ENCODE assay signal across 9 mouse cellular contexts in the genomic region with DNA sequence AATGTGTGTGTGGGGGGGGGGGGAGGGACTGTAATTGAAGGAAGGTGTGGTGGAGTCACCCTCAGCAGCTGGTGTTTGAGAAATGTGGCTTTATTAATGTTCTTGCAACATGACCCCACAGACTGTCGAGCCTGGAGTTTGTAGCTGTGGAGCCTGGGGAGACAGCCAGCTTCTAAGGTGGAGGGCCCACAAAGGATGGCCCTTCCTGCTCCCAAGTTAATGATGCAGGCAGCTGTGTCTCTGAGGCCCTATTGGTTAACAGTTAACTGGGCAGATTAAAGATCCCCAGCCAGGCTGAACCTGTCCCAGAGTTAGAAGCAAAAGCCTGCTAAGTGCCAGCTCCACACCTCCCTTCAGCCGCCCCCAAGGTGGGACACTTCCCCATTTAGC.
DNase-seq lines count a peak whose midpoint lies in the region; ATAC-seq and TF ChIP-seq lines count a peak whose summit lies in the region.
"Had no signal": no experiment of that assay in that cellular context is flagged by ENCODE, and none has a peak within 500 bp of the region (broad histone marks: within the 10 kb centered on the region; RNA-seq: fewer than 3 reads in every experiment).

No protein-coding gene starts in this region.

- no peaks in the 10 kb centered on the region for H3K36me3 ChIP-seq in forebrain, embryonic 12.5 days (replicated peaks)
- H3K36me3 ChIP-seq in forebrain, postnatal 0 days (ENCODE audit: insufficient read depth) = no peaks in the 10 kb centered on the region
- no peaks in the 10 kb centered on the region for H3K36me3 ChIP-seq in embryonic facial prominence, embryonic 15.5 days
- no peaks in the 10 kb centered on the region for H3K36me3 ChIP-seq in liver, postnatal 0 days (replicated peaks; ENCODE audit: insufficient read depth, low read length)
- H3K36me3 ChIP-seq: neural tube, embryonic 12.5 days had no signal

- no peak for TF ChIP-seq CTCF in forebrain, postnatal 0 days (IDR thresholded peaks at IDR 0.05; ENCODE audit: low read depth)
- TF ChIP-seq CTCF in liver, postnatal 0 days (IDR thresholded peaks at IDR 0.05; ENCODE audit: low read depth) = no peak

- H3K9ac ChIP-seq in forebrain, embryonic 12.5 days = no peak overlapping the region
- no peak overlapping the region for H3K9ac ChIP-seq in forebrain, postnatal 0 days
- no peak overlapping the region for H3K9ac ChIP-seq in embryonic facial prominence, embryonic 15.5 days
- no peak overlapping the region; the same call in 1 of the 2 replicates for H3K9ac ChIP-seq in liver, postnatal 0 days (replicated peaks)
- H3K9ac ChIP-seq: neural tube, embryonic 12.5 days had no signal

- H3K4me1 ChIP-seq in forebrain, embryonic 12.5 days = peaks cover 34% of the 10 kb centered on the region
- peaks cover 15% of the 10 kb centered on the region for H3K4me1 ChIP-seq in forebrain, postnatal 0 days (ENCODE audit: insufficient read depth)
- peaks cover 31% of the 10 kb centered on the region for H3K4me1 ChIP-seq in embryonic facial prominence, embryonic 15.5 days
- H3K4me1 ChIP-seq in liver, postnatal 0 days (ENCODE audit: insufficient read depth) = peaks cover 30% of the 10 kb centered on the region

- WGBS in forebrain, embryonic 12.5 days = 35% methylated on average over 2 of the region's 2 CpGs
- 48% methylated on average over 2 of the region's 2 CpGs for WGBS in forebrain, postnatal 0 days
- WGBS in embryonic facial prominence, embryonic 15.5 days = 34% methylated on average over 2 of the region's 2 CpGs
- 57% methylated on average over 2 of the region's 2 CpGs for WGBS in liver, postnatal 0 days (ENCODE audit: insufficient replicate concordance)

- no peak overlapping the region for H3K4me2 ChIP-seq in forebrain, embryonic 12.5 days
- H3K4me2 ChIP-seq in forebrain, postnatal 0 days (ENCODE audit: low read depth) = no peak overlapping the region
- H3K4me2 ChIP-seq in embryonic facial prominence, embryonic 15.5 days (replicated peaks) = no peak overlapping the region
- H3K4me2 ChIP-seq in liver, postnatal 0 days (ENCODE audit: low read depth, low read length) = no peak overlapping the region
- H3K4me2 ChIP-seq: neural tube, embryonic 12.5 days had no signal

- H3K27me3 ChIP-seq in forebrain, embryonic 12.5 days = peaks cover 4% of the 10 kb centered on the region; the same call in 1 of the 2 replicates
- H3K27me3 ChIP-seq in forebrain, postnatal 0 days (ENCODE audit: insufficient read depth, low read length) = no peaks in the 10 kb centered on the region
- H3K27me3 ChIP-seq in embryonic facial prominence, embryonic 15.5 days = no peaks in the 10 kb centered on the region
- no peaks in the 10 kb centered on the region for H3K27me3 ChIP-seq in liver, postnatal 0 days (ENCODE audit: insufficient read depth, low read length)
- H3K27me3 ChIP-seq: neural tube, embryonic 12.5 days had no signal

- H3K27ac ChIP-seq in forebrain, embryonic 12.5 days = peak overlapping the region; percentile 65; the same call in 1 of the 2 replicates
- no peak overlapping the region for H3K27ac ChIP-seq in forebrain, postnatal 0 days (ENCODE audit: low read depth, low read length)
- H3K27ac ChIP-seq in embryonic facial prominence, embryonic 15.5 days (replicated peaks) = peak overlapping the region; percentile 82; the same call in 1 of the 2 replicates
- peak overlapping the region; percentile 94 for H3K27ac ChIP-seq in liver, postnatal 0 days (ENCODE audit: low read depth)
- H3K27ac ChIP-seq: neural tube, embryonic 12.5 days had no signal

- no peak overlapping the region for H3K4me3 ChIP-seq in forebrain, embryonic 12.5 days (replicated peaks)
- no peak overlapping the region for H3K4me3 ChIP-seq in forebrain, postnatal 0 days (ENCODE audit: low read depth, low read length)
- no peak overlapping the region for H3K4me3 ChIP-seq in embryonic facial prominence, embryonic 15.5 days (replicated peaks)
- no peak overlapping the region for H3K4me3 ChIP-seq in liver, postnatal 0 days (ENCODE audit: low read depth, low read length)
- H3K4me3 ChIP-seq: neural tube, embryonic 12.5 days had no signal

- no peak for DNase-seq in forebrain, postnatal 0 days
- peak; percentile 95 for DNase-seq in kidney, adult 11 months
- DNase-seq in liver, postnatal 0 days = no peak
- DNase-seq in frontal cortex, adult 2 months (ENCODE audit: extremely low spot score in 1 of 2, low spot score in 1 of 2) = no peak
- DNase-seq in ovary, postnatal 14 days (ENCODE audit: low spot score) = no peak
- DNase-seq in adrenal gland, postnatal 4 days (ENCODE audit: low spot score in 2 of 2) = no peak

- no peak for ATAC-seq in forebrain, embryonic 12.5 days (ENCODE audit: low FRiP score)
- ATAC-seq in forebrain, postnatal 0 days = no peak
- ATAC-seq in embryonic facial prominence, embryonic 15.5 days (ENCODE audit: insufficient number of reproducible peaks, low FRiP score, low TSS enrichment, low read depth) = peak; percentile 53; the same call in 1 of the 2 replicates
- no peak for ATAC-seq in liver, postnatal 0 days

- H3K9me3 ChIP-seq in forebrain, embryonic 12.5 days = no peaks in the 10 kb centered on the region
- no peaks in the 10 kb centered on the region for H3K9me3 ChIP-seq in forebrain, postnatal 0 days (ENCODE audit: low read length)
- H3K9me3 ChIP-seq in embryonic facial prominence, embryonic 15.5 days (replicated peaks) = no peaks in the 10 kb centered on the region
- H3K9me3 ChIP-seq in liver, postnatal 0 days (ENCODE audit: low read length) = no peaks in the 10 kb centered on the region
- H3K9me3 ChIP-seq: neural tube, embryonic 12.5 days had no signal

- TF ChIP-seq EP300 in liver, postnatal 0 days (IDR thresholded peaks at IDR 0.05; ENCODE audit: low read depth) = no peak
